Mouse (Mus musculus): ENCODE data around the gene Cdk15. TPM values are rescaled to one million over a fixed set of nuclear protein-coding genes. Genes with fewer than 3 reads are reported as not detected.

Cdk15 gene
- polyA plus RNA-seq, 1 experiment from 2014 or later: 0.84 TPM

- Histone ChIP-seq H3K9me3 (replicated peaks; ENCODE audit: low read length) (no peaks in the 10 kb centered on the region), H3K4me2 (ENCODE audit: low read length) (no peak overlapping the region), H3K4me1 (replicated peaks; ENCODE audit: insufficient read depth, low read length) (0 out of 2 replicates have a peak, but pooled peaks cover 2% of the 10 kb centered on the region), H3K9ac (ENCODE audit: low read depth, low read length) (no peak overlapping the region), H3K36me3 (ENCODE audit: insufficient read depth, low read length) (no peaks in the 10 kb centered on the region), H3K4me3 (replicated peaks; ENCODE audit: low read depth, low read length) (no peak overlapping the region), H3K27ac (no peak overlapping the region), H3K27me3 (ENCODE audit: insufficient read depth, low read length) (no peaks in the 10 kb centered on the region)
- TF ChIP-seq CTCF (IDR thresholded peaks at IDR 0.05; ENCODE audit: low read depth): no peak
- ATAC-seq (replicated peaks; ENCODE audit: low FRiP score, low read depth): no peak
- WGBS: 83% methylated on average over 7 of the region's 7 CpGs
- DNase-seq (ENCODE audit: low spot score): no peak
Observed at GRCm38 (mm10) chr1:59381483-59381882, 124.8 kb downstream of the Cdk15 start.

- H3K9ac ChIP-seq (ENCODE audit: low read depth, low read length): no peak overlapping the region
- no peaks in the 10 kb centered on the region for H3K9me3 ChIP-seq (replicated peaks; ENCODE audit: low read length)
- 80% methylated on average over 3 of the region's 3 CpGs for WGBS
- H3K4me2 ChIP-seq (ENCODE audit: low read length): no peak overlapping the region
- H3K4me3 ChIP-seq (replicated peaks; ENCODE audit: low read depth, low read length): no peak overlapping the region
- H3K27me3 ChIP-seq (ENCODE audit: insufficient read depth, low read length): no peaks in the 10 kb centered on the region
- no peaks in the 10 kb centered on the region for H3K36me3 ChIP-seq (ENCODE audit: insufficient read depth, low read length)
- no peak for TF ChIP-seq CTCF (IDR thresholded peaks at IDR 0.05; ENCODE audit: low read depth)
- ATAC-seq (replicated peaks; ENCODE audit: low FRiP score, low read depth): no peak
- H3K4me1 ChIP-seq (replicated peaks; ENCODE audit: insufficient read depth, low read length): no peaks in the 10 kb centered on the region
- no peak for DNase-seq (ENCODE audit: low spot score)
- no peak overlapping the region for H3K27ac ChIP-seq
Observed at GRCm38 (mm10) chr1:59382516-59382915, 125.8 kb downstream of the Cdk15 start.

GRCm38 (mm10) chr1:59383049-59383610, 126.4 kb downstream of the Cdk15 start:
- H3K4me2 ChIP-seq (ENCODE audit: low read length): no peak overlapping the region
- no peaks in the 10 kb centered on the region for H3K4me1 ChIP-seq (replicated peaks; ENCODE audit: insufficient read depth, low read length)
- H3K36me3 ChIP-seq (ENCODE audit: insufficient read depth, low read length): no peaks in the 10 kb centered on the region
- 62% methylated on average over 6 of the region's 6 CpGs for WGBS
- ATAC-seq (replicated peaks; ENCODE audit: low FRiP score, low read depth) (no peak), DNase-seq (ENCODE audit: low spot score) (no peak)
- no peak overlapping the region for H3K4me3 ChIP-seq (replicated peaks; ENCODE audit: low read depth, low read length)
- H3K27ac ChIP-seq: no peak overlapping the region
- H3K27me3 ChIP-seq (ENCODE audit: insufficient read depth, low read length): no peaks in the 10 kb centered on the region
- no peaks in the 10 kb centered on the region for H3K9me3 ChIP-seq (replicated peaks; ENCODE audit: low read length)
- H3K9ac ChIP-seq (ENCODE audit: low read depth, low read length): no peak overlapping the region
- no peak for TF ChIP-seq CTCF (IDR thresholded peaks at IDR 0.05; ENCODE audit: low read depth)

- Histone ChIP-seq H3K9me3 (replicated peaks; ENCODE audit: low read length) (no peaks in the 10 kb centered on the region), H3K9ac (ENCODE audit: low read depth, low read length) (no peak overlapping the region), H3K36me3 (ENCODE audit: insufficient read depth, low read length) (no peaks in the 10 kb centered on the region), H3K4me3 (replicated peaks; ENCODE audit: low read depth, low read length) (no peak overlapping the region), H3K27ac (no peak overlapping the region), H3K4me1 (replicated peaks; ENCODE audit: insufficient read depth, low read length) (no peaks in the 10 kb centered on the region), H3K27me3 (ENCODE audit: insufficient read depth, low read length) (no peaks in the 10 kb centered on the region), H3K4me2 (ENCODE audit: low read length) (no peak overlapping the region)
- TF ChIP-seq CTCF (IDR thresholded peaks at IDR 0.05; ENCODE audit: low read depth): no peak
- DNase-seq (ENCODE audit: low spot score) (no peak), ATAC-seq (replicated peaks; ENCODE audit: low FRiP score, low read depth) (no peak)
- 92% methylated on average over 3 of the region's 3 CpGs for WGBS
Observed at GRCm38 (mm10) chr1:59384400-59384799, 127.7 kb downstream of the Cdk15 start.

GRCm38 (mm10) chr1:59385641-59386040, 128.9 kb downstream of the Cdk15 start:
- Histone ChIP-seq H3K9ac (ENCODE audit: low read depth, low read length) (no peak overlapping the region), H3K4me2 (ENCODE audit: low read length) (no peak overlapping the region), H3K27ac (no peak overlapping the region), H3K4me3 (replicated peaks; ENCODE audit: low read depth, low read length) (no peak overlapping the region), H3K36me3 (ENCODE audit: insufficient read depth, low read length) (no peaks in the 10 kb centered on the region), H3K27me3 (ENCODE audit: insufficient read depth, low read length) (no peaks in the 10 kb centered on the region), H3K9me3 (replicated peaks; ENCODE audit: low read length) (no peaks in the 10 kb centered on the region), H3K4me1 (replicated peaks; ENCODE audit: insufficient read depth, low read length) (no peaks in the 10 kb centered on the region)
- WGBS: 81% methylated on average over 6 of the region's 6 CpGs
- DNase-seq (ENCODE audit: low spot score) (no peak), ATAC-seq (replicated peaks; ENCODE audit: low FRiP score, low read depth) (no peak)
- no peak for TF ChIP-seq CTCF (IDR thresholded peaks at IDR 0.05; ENCODE audit: low read depth)

- H3K27ac ChIP-seq: no peak overlapping the region
- no peaks in the 10 kb centered on the region for H3K27me3 ChIP-seq (ENCODE audit: insufficient read depth, low read length)
Observed at GRCm38 (mm10) chr1:59387542-59388314, 131.0 kb downstream of the Cdk15 start.

More at GRCm38 (mm10) chr1:59387542-59388314, 131.0 kb downstream of the Cdk15 start:
- ATAC-seq (replicated peaks; ENCODE audit: low FRiP score, low read depth): no peak
- H3K9ac ChIP-seq (ENCODE audit: low read depth, low read length): no peak overlapping the region
- H3K4me2 ChIP-seq (ENCODE audit: low read length): no peak overlapping the region
- DNase-seq (ENCODE audit: low spot score): peak; percentile 59
- WGBS: 19% methylated on average over 3 of the region's 3 CpGs
- H3K4me3 ChIP-seq (replicated peaks; ENCODE audit: low read depth, low read length): no peak overlapping the region
- no peaks in the 10 kb centered on the region for H3K9me3 ChIP-seq (replicated peaks; ENCODE audit: low read length)
- no peaks in the 10 kb centered on the region for H3K36me3 ChIP-seq (ENCODE audit: insufficient read depth, low read length)
- no peaks in the 10 kb centered on the region for H3K4me1 ChIP-seq (replicated peaks; ENCODE audit: insufficient read depth, low read length)
- TF ChIP-seq CTCF (IDR thresholded peaks at IDR 0.05; ENCODE audit: low read depth): no peak
